Mouse (Mus musculus) layer of hippocampus, adult 9-11 months (tissue): ENCODE measurements at regions not wholly inside any gene's neighbourhood (a gene's known extent, or its start where the extent isn't known, plus 50 kb on each side); places are given as distances from the start of the nearest gene placed in this dataset.
A peak's percentile ranks its signal among the peaks of the same experiment; 100 is the strongest.

Experiments used
- DNase-seq: peaks from one replicate; pipeline ENCODE4 v3.0.0; 2022

- DNase-seq, result no peak
These were observed 305.8 kb downstream of the Isl1 start for GRCm38 (mm10) chr13:116003733-116004132.

- DNase-seq, result peak; percentile 75
These were observed 307.0 kb downstream of the Isl1 start for GRCm38 (mm10) chr13:116002391-116002899.

GRCm38 (mm10) chr13:115990591-115990990 is 318.9 kb downstream of the Isl1 start:
- no peak for DNase-seq

GRCm38 (mm10) chr13:115989091-115989490 is 320.4 kb downstream of the Isl1 start:
- peak; percentile 9 for DNase-seq

- no peak for DNase-seq
These were observed 323.2 kb downstream of the Isl1 start for GRCm38 (mm10) chr13:115986282-115986681.

GRCm38 (mm10) chr13:115985715-115986114 is 323.8 kb downstream of the Isl1 start:
- DNase-seq, result no peak

- DNase-seq, result no peak
These were observed 331.6 kb downstream of the Isl1 start for GRCm38 (mm10) chr13:115977890-115978203.

GRCm38 (mm10) chr13:115977118-115977889 is 332.2 kb downstream of the Isl1 start:
- no peak for DNase-seq
